Comparison of ENCODE assay signal across 18 mouse cellular contexts in genomic region chr4:114476316-114476715, GRCm38 (mm10).
"Had no signal": no experiment of that assay in that cellular context is flagged by ENCODE, and none has a peak within 500 bp of the region (broad histone marks: within the 10 kb centered on the region; RNA-seq: fewer than 3 reads in every experiment).

No protein-coding gene starts in this region.

- H3K4me2 ChIP-seq: intestine, embryonic 15.5 days; kidney, embryonic 15.5 days; liver, embryonic 13.5 days; midbrain, embryonic 13.5 days; neural tube, embryonic 12.5 days; neural tube, embryonic 15.5 days; stomach, embryonic 15.5 days had no signal

- H3K4me3 ChIP-seq: intestine, embryonic 15.5 days; kidney, embryonic 15.5 days; liver, embryonic 13.5 days; midbrain, embryonic 13.5 days; neural tube, embryonic 12.5 days; neural tube, embryonic 15.5 days; stomach, embryonic 15.5 days had no signal

- ATAC-seq: intestine, embryonic 15.5 days had no signal

- H3K36me3 ChIP-seq: intestine, embryonic 15.5 days; kidney, embryonic 15.5 days; liver, embryonic 13.5 days; midbrain, embryonic 13.5 days; neural tube, embryonic 12.5 days; neural tube, embryonic 15.5 days; stomach, embryonic 15.5 days had no signal

- H3K9ac ChIP-seq: intestine, embryonic 15.5 days; kidney, embryonic 15.5 days; liver, embryonic 13.5 days; midbrain, embryonic 13.5 days; neural tube, embryonic 12.5 days; neural tube, embryonic 15.5 days; stomach, embryonic 15.5 days had no signal

- DNase-seq: kidney, adult 11 months; kidney, adult 8-10 months; kidney, postnatal 10 days; kidney, postnatal 36 days; liver, embryonic 13.5 days; lung, adult 2 months; lung, postnatal 14 days; lung, postnatal 4 days; right cerebral cortex, postnatal 25 days; spleen, adult 18-20 months; thymus, adult 18-20 months; thymus, postnatal 36 days had no signal

- H3K27me3 ChIP-seq: intestine, embryonic 15.5 days; liver, embryonic 13.5 days; midbrain, embryonic 13.5 days; neural tube, embryonic 12.5 days; stomach, embryonic 15.5 days had no signal

- H3K9me3 ChIP-seq: intestine, embryonic 15.5 days; kidney, embryonic 15.5 days; liver, embryonic 13.5 days; midbrain, embryonic 13.5 days; neural tube, embryonic 12.5 days; neural tube, embryonic 15.5 days; stomach, embryonic 15.5 days had no signal

- H3K27ac ChIP-seq: intestine, embryonic 15.5 days; kidney, embryonic 15.5 days; liver, embryonic 13.5 days; neural tube, embryonic 12.5 days; neural tube, embryonic 15.5 days; stomach, embryonic 15.5 days had no signal

- H3K4me1 ChIP-seq: liver, embryonic 13.5 days had no signal
